Mouse (Mus musculus): ENCODE results near the gene Slc27a4.

Gene Slc27a4

DNA sequence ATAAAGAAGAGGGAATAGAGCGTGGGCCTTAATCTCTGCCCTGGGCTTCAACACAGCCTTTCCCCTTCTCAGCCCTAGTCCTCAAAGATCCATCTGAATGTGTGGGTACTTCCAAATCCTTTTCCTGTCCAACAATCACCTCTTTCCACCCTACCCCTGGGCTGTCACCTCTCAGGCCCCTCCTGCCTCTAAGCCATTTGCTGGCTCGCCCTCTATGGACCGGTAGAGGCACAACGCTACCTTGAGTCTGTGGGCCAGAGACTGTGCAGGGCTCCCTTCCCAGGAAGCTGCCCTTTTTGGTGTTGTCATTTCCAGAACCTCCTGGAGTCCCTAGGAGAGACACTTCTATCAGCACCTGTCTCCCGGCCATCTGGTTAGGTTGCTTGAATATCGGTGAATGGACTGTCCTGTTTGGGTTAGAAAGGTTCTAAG is 982 bp downstream of the Slc27a4 start:
- no peak for TF ChIP-seq GATA4 (IDR thresholded peaks at IDR 0.05; ENCODE audit: insufficient replicate concordance, low read length)

- no peak for TF ChIP-seq GATA4 (IDR thresholded peaks at IDR 0.05; ENCODE audit: insufficient replicate concordance, low read length)
These were observed 13.4 kb downstream of the Slc27a4 start for GRCm38 (mm10) chr2:29815678-29816371.

DNA sequence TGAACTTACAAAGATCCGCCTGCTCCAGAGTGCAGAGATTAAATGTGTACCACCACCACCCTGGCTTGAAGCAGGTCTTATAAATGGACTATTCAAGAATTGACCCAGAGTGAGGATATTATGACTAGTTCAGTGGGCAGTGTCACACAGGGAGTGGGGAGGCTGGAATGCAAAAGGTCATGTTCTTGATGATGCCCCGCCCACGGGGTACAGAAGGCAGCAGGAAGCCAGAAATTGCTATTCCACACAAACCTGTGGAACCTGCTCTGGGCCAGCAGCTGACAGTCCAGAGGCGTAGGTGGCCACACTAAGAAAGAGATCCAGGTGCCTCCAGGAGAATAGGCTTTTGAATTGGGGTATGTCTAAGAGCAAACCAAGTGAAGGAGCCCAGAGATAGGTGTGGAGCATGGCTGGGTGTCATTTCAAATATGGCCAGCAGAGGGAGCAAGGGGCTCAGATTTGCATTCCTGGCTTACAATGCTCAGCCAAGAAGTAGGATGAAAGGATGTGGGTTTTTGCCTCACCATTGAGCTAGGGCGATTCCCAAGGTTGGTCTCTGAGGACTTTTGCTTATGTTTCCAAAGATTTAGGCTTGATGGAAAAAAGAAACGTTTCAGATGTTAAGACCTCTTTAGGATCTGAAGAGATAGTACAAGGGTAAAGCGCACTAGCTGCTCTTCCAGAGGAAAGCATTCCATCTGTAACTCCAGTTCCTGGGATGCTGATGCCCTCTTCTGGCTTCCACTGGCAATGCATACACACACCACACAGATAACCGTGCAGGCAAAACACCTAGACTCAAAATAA is 15.2 kb downstream of the Slc27a4 start:
- TF ChIP-seq GATA4 (IDR thresholded peaks at IDR 0.05; ENCODE audit: insufficient replicate concordance, low read length) = no peak

DNA sequence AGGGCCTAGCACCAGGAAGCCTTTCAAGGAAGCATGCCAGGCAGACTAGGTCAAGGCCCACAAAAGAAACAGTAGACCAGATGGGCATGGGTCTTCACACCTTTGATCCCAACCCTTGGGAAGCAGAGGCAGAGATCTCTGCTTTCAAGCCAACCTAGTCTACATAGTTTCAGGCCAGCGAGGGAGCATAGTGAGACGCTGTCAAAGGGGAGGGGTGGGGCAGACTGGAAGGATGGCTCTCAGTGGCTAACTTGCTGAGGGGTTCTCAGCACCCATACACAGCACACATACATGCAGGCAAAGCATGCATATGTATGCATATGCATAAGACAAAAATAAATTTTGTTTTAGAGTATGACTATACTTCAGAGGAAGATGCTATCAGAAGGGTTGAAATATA is 16.9 kb downstream of the Slc27a4 start:
- no peak for TF ChIP-seq GATA4 (IDR thresholded peaks at IDR 0.05; ENCODE audit: insufficient replicate concordance, low read length)

DNA sequence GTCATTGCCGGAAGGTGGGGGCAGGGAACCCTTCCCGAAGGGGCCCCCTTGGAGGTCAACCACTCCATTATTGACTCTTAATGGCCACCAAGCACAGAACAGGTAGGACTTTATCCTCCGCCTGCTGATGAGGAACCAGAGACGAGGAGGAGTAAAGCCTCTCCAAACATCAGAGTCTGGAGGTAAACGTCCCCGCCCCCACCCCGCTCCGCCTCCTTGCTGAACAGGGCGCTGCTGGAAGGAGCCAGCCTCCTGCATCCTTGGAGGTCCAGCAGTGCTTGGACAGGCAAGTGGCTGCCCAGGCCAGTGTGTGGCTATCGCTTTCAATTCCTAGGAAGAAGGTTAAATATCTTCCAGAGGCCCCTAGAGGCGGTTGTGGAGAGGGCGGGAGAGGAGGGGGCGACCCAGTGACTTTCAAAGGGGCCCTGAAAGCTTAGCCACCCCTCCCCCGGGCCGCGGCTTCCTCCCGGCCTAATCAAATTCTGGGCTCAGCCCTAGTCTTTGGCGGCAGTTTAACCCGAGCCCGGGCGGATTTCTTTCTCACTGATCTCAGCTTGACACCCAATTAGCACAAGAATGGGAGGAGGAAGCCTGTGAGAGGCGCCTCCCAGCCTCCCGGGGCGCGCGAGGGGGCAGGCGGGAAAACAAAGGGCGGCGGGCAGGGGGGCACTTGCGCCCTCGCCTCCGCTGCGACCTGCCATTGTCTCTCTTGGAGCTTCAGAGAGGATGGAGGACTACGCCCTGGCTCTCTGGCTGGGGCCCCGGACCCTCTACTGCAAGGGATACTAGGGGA is 17.8 kb downstream of the Slc27a4 start, which contains the start of gene Urm1:
Gene Urm1, plus strand, starts transcription at position 51 of the 793 bp plus-strand sequence.
- TF ChIP-seq GATA4 (IDR thresholded peaks at IDR 0.05; ENCODE audit: insufficient replicate concordance, low read length) = no peak

GRCm38 (mm10) chr2:29826318-29826925 is 24.0 kb downstream of the Slc27a4 start:
- no peak for TF ChIP-seq GATA4 (IDR thresholded peaks at IDR 0.05; ENCODE audit: insufficient replicate concordance, low read length)

- TF ChIP-seq GATA4 (IDR thresholded peaks at IDR 0.05; ENCODE audit: insufficient replicate concordance, low read length) = 0 out of 2 replicates have a peak, but pooled peaks have one; percentile 12
These were observed 24.7 kb downstream of the Slc27a4 start for GRCm38 (mm10) chr2:29826926-29827708.

DNA sequence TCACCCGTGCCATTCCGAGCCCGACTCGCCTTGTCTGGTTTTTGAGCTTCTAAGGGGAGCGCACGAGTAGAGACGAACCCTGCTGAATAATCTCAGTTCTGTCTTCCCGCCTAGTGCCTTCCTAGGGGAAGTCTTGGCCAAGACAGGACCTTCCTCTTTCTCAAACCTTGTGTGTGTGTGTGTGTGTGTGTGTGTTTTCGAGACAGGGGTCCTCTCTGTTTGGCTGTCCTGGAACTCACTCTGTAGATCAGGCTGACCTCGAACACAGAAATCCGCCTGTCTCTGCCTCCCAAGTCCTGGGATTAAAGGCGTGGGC is 25.2 kb downstream of the Slc27a4 start:
- no peak for TF ChIP-seq GATA4 (IDR thresholded peaks at IDR 0.05; ENCODE audit: insufficient replicate concordance, low read length)

DNA sequence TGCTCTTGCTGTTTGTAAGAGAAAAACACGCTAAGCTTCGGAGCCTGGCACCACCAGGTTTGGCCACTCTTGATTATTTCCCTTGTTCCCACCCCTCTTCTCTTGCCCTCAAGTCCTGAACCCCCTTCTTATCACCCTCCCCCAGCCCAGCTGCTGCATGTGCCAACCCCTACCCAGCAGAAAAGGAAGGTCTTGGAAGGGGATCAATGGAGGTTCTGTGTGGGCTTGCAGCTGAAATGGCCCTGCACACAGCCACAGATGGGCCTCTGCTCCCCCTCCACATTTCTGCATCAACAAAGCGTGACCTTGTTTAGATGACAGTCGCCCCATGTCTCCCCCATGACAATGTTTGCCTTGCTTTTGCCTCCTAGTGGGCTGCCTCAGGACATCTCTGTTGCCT is 28.7 kb downstream of the Slc27a4 start:
- no peak for TF ChIP-seq GATA4 (IDR thresholded peaks at IDR 0.05; ENCODE audit: insufficient replicate concordance, low read length)

DNA sequence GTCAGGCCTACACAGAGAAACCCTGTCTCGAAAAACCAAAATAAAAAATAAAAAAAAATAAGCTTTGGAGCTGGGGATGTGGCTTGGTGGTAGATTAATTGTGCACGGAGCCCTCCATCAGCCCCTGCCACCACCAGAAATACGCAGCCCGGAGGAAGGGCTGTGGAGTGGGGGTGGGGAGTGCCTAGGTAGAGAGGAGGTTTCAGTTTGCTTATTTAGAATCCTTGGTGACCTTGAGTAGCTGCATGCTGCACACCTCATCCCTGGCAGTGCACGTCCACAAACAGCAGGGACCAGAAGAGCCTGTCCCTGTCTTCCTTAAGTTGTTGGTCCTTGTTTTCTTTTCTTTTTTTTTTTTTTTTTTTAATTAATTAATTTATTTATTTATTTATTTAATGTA is 31.4 kb downstream of the Slc27a4 start:
- no peak for TF ChIP-seq GATA4 (IDR thresholded peaks at IDR 0.05; ENCODE audit: insufficient replicate concordance, low read length)

DNA sequence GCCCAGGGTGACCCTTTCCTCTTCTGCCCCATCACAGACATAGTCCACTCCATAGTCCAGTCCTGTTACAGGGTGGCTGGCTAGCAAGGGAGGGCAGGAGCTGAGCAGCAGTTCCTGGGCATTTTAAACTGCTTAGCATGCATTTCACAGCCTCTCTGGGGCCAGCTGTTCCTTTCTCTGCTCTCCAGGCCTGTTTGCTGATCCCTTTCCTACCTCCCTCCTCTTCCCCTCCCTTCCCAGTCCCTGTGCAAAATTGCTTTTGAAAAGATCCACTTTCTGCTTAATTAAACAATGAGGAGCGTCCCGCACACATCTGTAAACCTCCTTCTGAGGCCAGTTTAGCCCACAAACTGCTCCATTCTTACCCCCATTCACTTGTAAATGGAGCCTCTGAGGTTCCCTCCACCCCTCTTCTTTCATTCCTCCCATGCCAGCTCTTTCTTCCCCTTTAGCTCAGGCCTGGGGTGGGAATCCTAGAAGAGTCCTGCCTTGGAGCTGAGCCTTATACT is 33.0 kb downstream of the Slc27a4 start:
- no peak for TF ChIP-seq GATA4 (IDR thresholded peaks at IDR 0.05; ENCODE audit: insufficient replicate concordance, low read length)

GRCm38 (mm10) chr2:29839460-29839859 is 37.0 kb downstream of the Slc27a4 start:
- no peak for TF ChIP-seq GATA4 (IDR thresholded peaks at IDR 0.05; ENCODE audit: insufficient replicate concordance, low read length)

- no peak for TF ChIP-seq GATA4 (IDR thresholded peaks at IDR 0.05; ENCODE audit: insufficient replicate concordance, low read length)
These were observed 41.0 kb downstream of the Slc27a4 start for GRCm38 (mm10) chr2:29843231-29844105.

Data from liver, adult (tissue).